Mouse (Mus musculus): ENCODE measurements at regions not wholly inside any gene's neighbourhood (a gene's known extent, or its start where the extent isn't known, plus 50 kb on each side); places are given as distances from the start of the nearest gene placed in this dataset.

DNA sequence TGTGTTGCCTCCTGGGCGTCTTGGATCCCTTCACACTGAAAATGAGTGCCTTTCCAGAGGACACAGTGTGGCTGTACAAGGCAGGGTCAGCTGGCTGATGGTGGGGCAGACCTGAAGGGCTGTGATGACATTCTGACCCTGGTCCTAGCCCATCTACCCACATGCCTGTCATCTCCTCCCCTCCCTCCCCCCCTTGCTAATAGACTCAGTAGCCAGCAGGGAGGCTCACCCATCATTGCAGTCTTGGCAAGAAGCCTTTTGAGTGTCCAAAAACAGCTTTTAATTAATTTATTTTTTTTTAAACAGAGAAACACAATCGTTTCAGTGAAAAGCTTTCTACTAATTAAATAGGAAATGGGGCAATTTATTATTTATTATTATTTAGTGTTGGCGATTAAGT is 67.0 kb upstream of the Ssx2ip start:
- Histone ChIP-seq H3K4me3 (0 out of 2 replicates have a peak overlapping the region, but pooled peaks have one; percentile 25), H3K9ac (peak overlapping the region; percentile 49; the same call in 1 of the 2 replicates), H3K27ac (ENCODE audit: poor library complexity, severe bottlenecking) (peak overlapping the region; percentile 28)

GRCm38 (mm10) chr3:146337861-146338281 is 66.6 kb upstream of the Ssx2ip start:
- 0 out of 2 replicates have a peak, but pooled peaks have one; percentile 48 for ATAC-seq (ENCODE audit: insufficient number of reproducible peaks, low FRiP score)
- Histone ChIP-seq H3K4me2 (peak overlapping the region; percentile 63), H3K36me3 (no peaks in the 10 kb centered on the region), H3K4me3 (peak overlapping the region; percentile 25), H3K27ac (ENCODE audit: poor library complexity, severe bottlenecking) (peak overlapping the region; percentile 28), H3K9me3 (replicated peaks) (no peaks in the 10 kb centered on the region), H3K4me1 (replicated peaks) (peaks cover 21% of the 10 kb centered on the region), H3K9ac (peak overlapping the region; percentile 49; the same call in 1 of the 2 replicates), H3K27me3 (replicated peaks) (no peaks in the 10 kb centered on the region)
- WGBS = 5% methylated on average over 7 of the region's 7 CpGs

More for the DNA sequence above, 67.0 kb upstream of the Ssx2ip start:
- no peak for ATAC-seq (ENCODE audit: insufficient number of reproducible peaks, low FRiP score)
- peak overlapping the region; percentile 63 for H3K4me2 ChIP-seq
- H3K9me3 ChIP-seq (replicated peaks) = no peaks in the 10 kb centered on the region
- H3K4me1 ChIP-seq (replicated peaks) = peaks cover 21% of the 10 kb centered on the region
- H3K36me3 ChIP-seq = no peaks in the 10 kb centered on the region
- no peaks in the 10 kb centered on the region for H3K27me3 ChIP-seq (replicated peaks)
- WGBS = 56% methylated on average over 3 of the region's 3 CpGs

GRCm38 (mm10) chr3:146338445-146338844 is 66.0 kb upstream of the Ssx2ip start:
- H3K36me3 ChIP-seq = no peaks in the 10 kb centered on the region
- no peak overlapping the region for H3K4me3 ChIP-seq
- H3K4me1 ChIP-seq (replicated peaks) = peaks cover 21% of the 10 kb centered on the region
- WGBS = 69% methylated on average over 9 of the region's 9 CpGs
- no peaks in the 10 kb centered on the region for H3K27me3 ChIP-seq (replicated peaks)
- no peaks in the 10 kb centered on the region for H3K9me3 ChIP-seq (replicated peaks)
- H3K27ac ChIP-seq (ENCODE audit: poor library complexity, severe bottlenecking) = peak overlapping the region; percentile 28
- H3K9ac ChIP-seq = no peak overlapping the region
- H3K4me2 ChIP-seq = peak overlapping the region; percentile 63; the same call in 1 of the 2 replicates
- ATAC-seq (ENCODE audit: insufficient number of reproducible peaks, low FRiP score) = no peak

GRCm38 (mm10) chr3:146340316-146341055 is 64.0 kb upstream of the Ssx2ip start:
- Histone ChIP-seq H3K4me2 (no peak overlapping the region), H3K4me3 (no peak overlapping the region), H3K9me3 (replicated peaks) (no peaks in the 10 kb centered on the region), H3K27ac (ENCODE audit: poor library complexity, severe bottlenecking) (no peak overlapping the region), H3K9ac (no peak overlapping the region), H3K4me1 (replicated peaks) (peaks cover 16% of the 10 kb centered on the region), H3K36me3 (no peaks in the 10 kb centered on the region), H3K27me3 (replicated peaks) (no peaks in the 10 kb centered on the region)
- no peak for ATAC-seq (ENCODE audit: insufficient number of reproducible peaks, low FRiP score)
- 72% methylated on average over 12 of the region's 12 CpGs for WGBS

GRCm38 (mm10) chr3:146341652-146342340 is 62.6 kb upstream of the Ssx2ip start:
- Histone ChIP-seq H3K4me1 (replicated peaks) (peaks cover 18% of the 10 kb centered on the region), H3K27me3 (replicated peaks) (no peaks in the 10 kb centered on the region), H3K9me3 (replicated peaks) (no peaks in the 10 kb centered on the region), H3K4me2 (no peak overlapping the region), H3K36me3 (no peaks in the 10 kb centered on the region), H3K4me3 (no peak overlapping the region), H3K9ac (no peak overlapping the region), H3K27ac (ENCODE audit: poor library complexity, severe bottlenecking) (no peak overlapping the region)
- 78% methylated on average over 6 of the region's 6 CpGs for WGBS
- no peak for ATAC-seq (ENCODE audit: insufficient number of reproducible peaks, low FRiP score)

- 82% methylated on average over 1 of the region's 1 CpGs for WGBS
- Histone ChIP-seq H3K4me3 (no peak overlapping the region), H3K27me3 (replicated peaks) (no peaks in the 10 kb centered on the region), H3K4me1 (replicated peaks) (peaks cover 10% of the 10 kb centered on the region; the same call in 1 of the 2 replicates), H3K4me2 (no peak overlapping the region), H3K9me3 (replicated peaks) (no peaks in the 10 kb centered on the region), H3K27ac (ENCODE audit: poor library complexity, severe bottlenecking) (no peak overlapping the region), H3K36me3 (no peaks in the 10 kb centered on the region), H3K9ac (no peak overlapping the region)
- ATAC-seq (ENCODE audit: insufficient number of reproducible peaks, low FRiP score) = no peak
Measured at GRCm38 (mm10) chr3:146342727-146343126, 61.7 kb upstream of the Ssx2ip start.

- Histone ChIP-seq H3K27ac (ENCODE audit: poor library complexity, severe bottlenecking) (no peak overlapping the region), H3K27me3 (replicated peaks) (no peaks in the 10 kb centered on the region), H3K36me3 (no peaks in the 10 kb centered on the region), H3K4me2 (no peak overlapping the region), H3K4me3 (no peak overlapping the region), H3K4me1 (replicated peaks) (0 out of 2 replicates have a peak, but pooled peaks cover 3% of the 10 kb centered on the region), H3K9me3 (replicated peaks) (no peaks in the 10 kb centered on the region), H3K9ac (no peak overlapping the region)
- 0 out of 2 replicates have a peak, but pooled peaks have one; percentile 43 for ATAC-seq (ENCODE audit: insufficient number of reproducible peaks, low FRiP score)
- WGBS = 56% methylated on average over 9 of the region's 9 CpGs
Measured at GRCm38 (mm10) chr3:146343649-146344401, 60.6 kb upstream of the Ssx2ip start.

DNA sequence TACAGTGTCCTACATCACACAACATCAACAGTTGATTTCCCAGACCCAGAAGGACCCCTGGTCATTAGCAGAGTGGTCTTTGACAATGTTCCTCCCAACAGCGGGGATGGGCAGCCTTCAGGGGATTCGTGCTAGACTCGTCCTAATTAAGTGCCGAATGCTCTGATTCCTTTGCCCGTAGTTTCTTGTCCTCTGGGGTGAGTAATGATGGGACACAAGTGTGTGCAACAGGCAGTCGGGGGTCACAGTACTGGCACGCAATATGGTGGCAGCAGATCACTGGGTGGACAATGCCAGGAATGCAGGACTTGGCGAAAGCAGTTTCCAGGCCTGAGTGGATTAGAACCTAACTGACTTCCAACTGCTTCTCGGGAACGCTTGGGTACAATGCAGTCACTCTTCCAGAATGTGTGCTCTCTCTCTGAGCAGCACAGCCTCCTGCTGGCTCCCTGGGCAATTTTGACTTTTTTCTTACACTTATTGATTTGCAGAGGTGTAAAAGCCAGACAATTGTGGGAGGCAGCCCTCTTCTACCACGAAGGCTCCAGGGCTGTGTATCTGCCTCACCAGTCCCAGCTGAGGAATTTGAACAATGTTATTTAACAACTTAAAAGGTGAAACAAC is 59.9 kb upstream of the Ssx2ip start:
- Histone ChIP-seq H3K27ac (ENCODE audit: poor library complexity, severe bottlenecking) (no peak overlapping the region), H3K36me3 (no peaks in the 10 kb centered on the region), H3K9me3 (replicated peaks) (no peaks in the 10 kb centered on the region), H3K27me3 (replicated peaks) (no peaks in the 10 kb centered on the region), H3K9ac (no peak overlapping the region), H3K4me2 (no peak overlapping the region), H3K4me3 (no peak overlapping the region), H3K4me1 (replicated peaks) (0 out of 2 replicates have a peak, but pooled peaks cover 3% of the 10 kb centered on the region)
- WGBS = 78% methylated on average over 11 of the region's 11 CpGs
- ATAC-seq (ENCODE audit: insufficient number of reproducible peaks, low FRiP score) = no peak

GRCm38 (mm10) chr3:146345308-146345780 is 59.1 kb upstream of the Ssx2ip start:
- H3K4me2 ChIP-seq = peak overlapping the region; percentile 54
- H3K4me1 ChIP-seq (replicated peaks) = 0 out of 2 replicates have a peak, but pooled peaks cover 3% of the 10 kb centered on the region
- peak overlapping the region; percentile 30 for H3K4me3 ChIP-seq
- H3K9ac ChIP-seq = no peak overlapping the region
- 13% methylated on average over 18 of the region's 18 CpGs for WGBS
- ATAC-seq (ENCODE audit: insufficient number of reproducible peaks, low FRiP score) = peak; percentile 60
- H3K27me3 ChIP-seq (replicated peaks) = no peaks in the 10 kb centered on the region
- H3K36me3 ChIP-seq = no peaks in the 10 kb centered on the region
- H3K27ac ChIP-seq (ENCODE audit: poor library complexity, severe bottlenecking) = no peak overlapping the region
- H3K9me3 ChIP-seq (replicated peaks) = no peaks in the 10 kb centered on the region

DNA sequence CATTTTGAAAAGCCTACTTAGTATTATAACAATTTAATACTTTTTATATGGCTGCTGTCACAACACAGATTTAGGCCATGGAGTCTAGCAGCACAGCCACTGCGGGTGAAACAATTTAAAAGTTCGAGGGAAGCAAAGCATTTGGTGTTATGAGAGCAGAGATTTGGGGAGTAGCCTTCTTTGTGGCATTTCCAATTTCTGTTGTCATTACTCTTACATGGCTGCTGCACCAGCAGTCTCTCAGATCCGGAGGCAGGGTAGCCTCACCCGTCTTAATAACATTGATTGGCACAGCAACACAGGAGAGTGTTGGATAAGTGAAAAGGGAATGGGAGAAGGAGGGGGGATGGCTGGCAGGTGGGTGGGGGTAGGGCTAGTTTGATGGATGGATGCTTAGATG is 58.5 kb upstream of the Ssx2ip start:
- no peak overlapping the region for H3K9ac ChIP-seq

More for the DNA sequence above, 58.5 kb upstream of the Ssx2ip start:
- no peak for ATAC-seq (ENCODE audit: insufficient number of reproducible peaks, low FRiP score)
- 70% methylated on average over 4 of the region's 4 CpGs for WGBS
- Histone ChIP-seq H3K4me1 (replicated peaks) (0 out of 2 replicates have a peak, but pooled peaks cover 3% of the 10 kb centered on the region), H3K27ac (ENCODE audit: poor library complexity, severe bottlenecking) (no peak overlapping the region), H3K9me3 (replicated peaks) (no peaks in the 10 kb centered on the region), H3K4me2 (no peak overlapping the region), H3K27me3 (replicated peaks) (no peaks in the 10 kb centered on the region), H3K4me3 (no peak overlapping the region), H3K36me3 (no peaks in the 10 kb centered on the region)

Data from heart, embryonic 12.5 days (tissue).